Mouse (Mus musculus): ENCODE results near the gene Esx1. TPM values are rescaled to one million over a fixed set of nuclear protein-coding genes. Genes with fewer than 3 reads are reported as not detected.
A peak's percentile ranks its signal among the peaks of the same experiment; 100 is the strongest.

The Esx1 gene
- total RNA-seq (2021) = not detected

GRCm38 (mm10) chrX:137121718-137122117, at the start of gene Esx1:
Gene Esx1 (minus strand): TSS chrX:137122083.
- intact Hi-C loops (cut with DNase I) = no loop called here
- DNase-seq (ENCODE audit: low spot score in 2 of 2) = no peak

DNA sequence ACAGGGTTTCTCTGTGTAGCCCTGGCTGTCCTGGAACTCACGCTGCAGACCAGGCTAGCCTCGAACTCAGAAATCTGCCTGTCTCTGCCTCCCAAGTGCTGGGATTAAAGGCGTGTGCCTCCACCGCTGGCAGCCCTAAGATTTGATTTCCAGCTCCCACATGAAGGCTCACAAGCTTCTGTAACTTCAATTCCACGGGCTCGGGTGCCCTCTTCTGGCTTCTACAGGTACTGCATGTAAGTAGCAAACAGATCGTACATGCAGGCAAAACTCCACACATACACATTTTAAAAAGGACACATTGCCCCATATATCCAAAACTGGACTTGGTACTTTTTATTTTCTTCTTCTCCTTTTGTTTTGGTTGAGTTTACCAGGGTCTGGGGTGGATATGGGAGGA, 48.1 kb upstream of the Esx1 start:
- intact Hi-C loops (cut with DNase I) = no loop called here
- DNase-seq (ENCODE audit: low spot score in 2 of 2) = no peak

GRCm38 (mm10) chrX:137167658-137168057, 45.8 kb upstream of the Esx1 start:
- intact Hi-C loops (cut with DNase I) = no loop called here
- no peak for DNase-seq (ENCODE audit: low spot score in 2 of 2)

GRCm38 (mm10) chrX:137165621-137166020, 43.7 kb upstream of the Esx1 start:
- intact Hi-C loops (cut with DNase I) = no loop called here
- DNase-seq (ENCODE audit: low spot score in 2 of 2) = no peak

DNA sequence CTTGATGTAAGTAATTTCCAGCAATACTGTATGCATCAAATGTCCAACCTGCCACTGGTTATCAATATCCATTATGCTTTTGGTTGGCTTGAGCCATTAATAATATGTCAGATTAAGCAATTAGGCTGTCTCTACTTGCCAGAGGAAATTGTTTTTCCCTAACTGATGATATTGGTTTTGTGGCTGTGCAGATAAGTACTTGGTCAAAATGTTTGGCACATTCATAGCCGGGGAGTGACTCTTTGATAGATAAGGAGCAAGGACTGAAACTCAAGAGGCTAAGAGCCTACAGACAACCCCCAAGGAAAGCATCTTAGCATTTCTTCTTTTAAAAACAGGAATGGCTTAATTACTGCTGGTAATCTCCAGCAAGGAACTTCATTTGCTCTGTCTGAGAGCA, 40.8 kb upstream of the Esx1 start:
- intact Hi-C loops (cut with DNase I) = no loop called here

DNA sequence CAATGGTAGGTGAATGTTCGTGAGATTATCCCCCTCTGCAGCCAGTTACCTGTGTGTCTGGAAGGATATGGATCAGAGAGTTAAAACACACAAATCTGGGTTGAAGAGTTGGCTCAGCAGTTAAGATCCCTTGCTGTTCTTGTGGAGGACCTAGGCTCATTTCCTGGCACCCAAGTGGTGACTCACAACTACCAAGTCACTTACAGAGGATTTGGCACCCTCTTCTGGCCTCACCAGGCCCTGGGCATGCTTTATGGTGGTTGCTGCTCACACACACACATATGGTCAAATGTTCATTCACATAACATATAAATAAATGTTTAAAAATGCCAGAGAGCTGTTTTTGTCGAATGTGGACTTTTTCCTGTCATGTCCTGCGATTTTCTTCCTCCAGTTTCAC, 39.1 kb upstream of the Esx1 start:
- intact Hi-C loops (cut with DNase I) = no loop called here
- no peak for DNase-seq (ENCODE audit: low spot score in 2 of 2)

More for the DNA sequence above, 40.8 kb upstream of the Esx1 start:
- no peak for DNase-seq (ENCODE audit: low spot score in 2 of 2)

- intact Hi-C loops (cut with DNase I) = no loop called here
- no peak for DNase-seq (ENCODE audit: low spot score in 2 of 2)
Observed at GRCm38 (mm10) chrX:137149050-137149449, 27.2 kb upstream of the Esx1 start.

- intact Hi-C loops (cut with DNase I) = no loop called here
- DNase-seq (ENCODE audit: low spot score in 2 of 2) = no peak
Observed at GRCm38 (mm10) chrX:137144674-137145073, 22.8 kb upstream of the Esx1 start.

DNA sequence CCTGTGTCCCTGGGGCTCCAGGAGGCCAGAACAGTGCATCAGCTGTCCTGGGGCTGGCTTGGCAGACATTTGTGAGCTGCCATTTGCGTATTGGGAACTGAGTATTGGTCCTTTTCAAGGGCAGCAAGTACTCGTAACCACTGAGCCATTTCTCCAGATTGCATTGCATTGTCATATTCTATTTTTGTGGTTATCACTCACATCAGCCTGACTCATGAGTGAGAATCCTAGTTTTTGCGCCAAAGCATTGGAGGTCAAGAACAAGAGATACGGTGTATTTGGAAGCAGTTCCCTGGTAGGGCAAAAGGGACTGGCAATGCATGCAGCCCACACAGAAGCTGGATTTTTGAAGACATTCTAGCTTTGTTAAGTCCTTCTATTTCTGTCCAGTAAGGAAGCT, 21.8 kb upstream of the Esx1 start:
- DNase-seq (ENCODE audit: low spot score in 2 of 2) = no peak
- intact Hi-C loops (cut with DNase I) = no loop called here

DNA sequence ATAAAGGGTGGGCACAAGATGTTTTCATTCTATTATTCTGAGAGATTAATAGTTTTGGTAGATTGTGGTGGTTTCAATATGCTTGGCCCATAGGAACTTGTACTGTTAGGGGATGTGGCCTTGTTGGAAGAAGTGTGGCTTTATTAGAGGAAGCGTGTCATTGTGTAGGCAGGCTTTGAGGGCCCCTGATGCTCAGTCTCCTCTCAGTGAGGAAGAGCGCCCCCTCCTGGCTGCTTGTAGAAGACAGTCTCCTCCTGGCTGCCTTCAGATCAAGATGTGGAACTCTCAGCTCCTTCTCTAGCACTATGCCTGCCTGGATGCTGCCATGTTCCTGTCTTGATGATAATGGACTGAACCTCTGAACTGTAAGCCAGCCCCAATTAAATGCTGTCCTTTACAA, 20.7 kb upstream of the Esx1 start:
- intact Hi-C loops (cut with DNase I) = no loop called here
- DNase-seq (ENCODE audit: low spot score in 2 of 2) = no peak

- peak in 1 of 2 experiments; percentile 44 for DNase-seq (ENCODE audit: low spot score in 2 of 2)
- intact Hi-C loops (cut with DNase I) = no loop called here
Observed at GRCm38 (mm10) chrX:137141669-137142068, 19.8 kb upstream of the Esx1 start.

GRCm38 (mm10) chrX:137127542-137127941, 5.7 kb upstream of the Esx1 start:
- no peak for DNase-seq (ENCODE audit: low spot score in 2 of 2)
- intact Hi-C loops (cut with DNase I) = no loop called here

DNA sequence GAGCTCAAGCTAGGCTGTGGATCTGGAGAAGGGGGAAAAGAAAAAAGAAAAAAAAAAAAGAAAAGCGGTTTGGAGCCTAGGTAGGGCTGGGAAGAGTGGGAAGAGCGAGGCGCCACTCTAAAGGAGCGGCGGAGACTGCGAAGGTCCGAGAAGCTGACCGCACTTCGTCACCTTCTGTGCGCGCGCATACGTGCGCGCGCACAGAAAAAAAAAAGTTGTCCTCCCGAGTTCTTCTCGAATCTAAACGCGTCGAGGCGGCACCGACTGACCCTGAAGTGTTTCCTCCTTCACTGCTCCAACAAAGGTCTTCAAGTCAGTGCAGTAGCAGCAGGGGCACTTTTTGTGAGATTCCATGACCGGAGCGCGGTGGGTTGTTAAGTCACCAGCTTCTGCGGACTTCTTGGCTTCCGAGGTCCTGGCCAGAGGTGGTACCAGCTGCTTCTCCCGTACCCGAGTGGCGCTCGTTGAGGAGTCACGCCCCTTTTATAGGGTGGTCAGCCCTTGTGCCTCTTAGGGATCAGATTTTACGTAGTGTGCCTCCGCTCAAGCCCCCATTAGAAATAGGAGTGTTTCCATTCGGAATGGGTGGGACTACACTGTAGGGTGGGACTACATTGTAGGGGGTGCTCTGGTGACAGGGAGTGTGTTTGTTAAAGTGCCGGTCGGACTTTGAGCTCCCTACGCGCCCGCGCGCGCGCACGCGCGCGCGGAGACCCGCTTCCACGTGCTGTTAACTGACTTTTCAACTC, 2.0 kb downstream of the Esx1 start:
- intact Hi-C loops (cut with DNase I) = no loop called here
- DNase-seq (ENCODE audit: low spot score in 2 of 2) = no peak

DNA sequence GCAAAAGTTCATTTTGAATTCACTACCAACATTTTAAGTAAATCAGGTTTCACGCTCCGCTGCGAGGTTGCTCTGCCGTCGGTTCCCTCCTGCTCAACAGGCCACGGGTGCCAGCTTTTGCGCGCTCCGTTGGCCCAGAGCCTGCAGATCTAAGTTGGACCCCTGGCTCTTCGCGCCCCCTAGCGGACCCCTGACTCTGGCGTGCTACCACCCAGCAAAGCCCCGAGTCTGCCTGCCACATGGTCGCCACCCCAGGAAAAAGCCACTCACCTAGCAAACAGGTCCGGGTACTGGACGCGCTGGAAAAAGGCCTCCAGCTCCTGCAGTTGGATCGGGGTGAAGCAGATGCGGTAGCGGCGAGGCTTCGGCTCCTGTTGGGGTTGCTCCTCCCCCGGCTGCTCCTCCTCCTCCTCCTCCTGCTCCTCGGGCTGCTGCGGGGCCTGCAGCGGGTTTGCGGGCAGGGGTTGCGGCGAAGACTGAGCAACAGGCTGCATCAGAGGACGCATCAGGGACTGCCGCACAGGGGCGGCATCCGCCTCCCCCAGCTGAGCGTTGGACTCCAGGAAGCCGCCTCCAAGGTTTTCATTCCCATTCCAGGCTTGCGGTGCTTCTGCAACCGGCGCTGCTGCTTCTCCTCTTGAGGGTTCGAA, 3.7 kb downstream of the Esx1 start:
- DNase-seq (ENCODE audit: low spot score in 2 of 2) = peak in 1 of 2 experiments; percentile 9
- intact Hi-C loops (cut with DNase I) = no loop called here

DNA sequence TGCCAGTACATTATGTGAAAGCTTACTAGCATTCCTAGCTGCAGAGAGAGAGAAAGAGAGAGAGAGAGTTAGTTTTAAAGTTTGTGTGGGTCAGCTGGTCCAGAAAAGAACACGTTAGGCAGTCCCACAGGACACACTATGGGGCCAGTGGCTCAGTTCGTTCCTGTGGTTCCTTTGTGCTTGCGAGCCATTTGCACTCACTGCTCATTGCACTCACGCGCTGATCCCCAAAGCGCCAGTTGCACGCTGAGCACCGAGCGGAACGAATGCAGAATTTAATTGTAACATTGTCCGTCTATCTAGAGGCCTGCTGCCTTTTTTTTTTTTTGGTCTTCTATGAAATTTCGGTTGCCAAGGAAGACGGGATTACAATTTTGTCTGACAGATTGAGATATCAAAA, 15.4 kb downstream of the Esx1 start:
- intact Hi-C loops (cut with DNase I) = no loop called here
- DNase-seq (ENCODE audit: low spot score in 2 of 2) = no peak

DNA sequence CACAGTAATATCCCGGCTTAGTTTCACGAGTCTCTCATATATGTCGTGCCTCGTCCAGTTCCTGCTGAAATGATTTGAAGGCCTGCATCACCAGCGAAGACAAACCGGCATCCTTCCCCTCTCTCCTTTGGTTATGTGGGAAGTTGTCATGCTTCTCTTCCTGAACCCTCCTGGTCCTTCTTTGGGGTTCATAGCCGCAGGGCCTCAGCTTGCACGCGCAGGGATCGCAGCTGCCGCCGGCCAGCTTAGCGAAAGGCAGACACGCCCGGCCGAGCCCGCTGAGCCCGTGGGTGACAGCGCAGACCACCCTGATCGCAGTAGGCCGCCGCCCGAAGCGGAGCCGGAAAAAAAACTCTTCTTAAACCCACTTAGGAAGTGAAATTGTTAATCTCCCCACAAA, 17.4 kb downstream of the Esx1 start:
- intact Hi-C loops (cut with DNase I) = no loop called here
- no peak for DNase-seq (ENCODE audit: low spot score in 2 of 2)

Other genes with a start within 250 kb of the Esx1 start
- not detected for gene H2bfm, start 194.8 kb downstream of the Esx1 start, total RNA-seq (2021)
- 10 to 100 TPM in 1 of 2 experiments, 1 to 10 TPM in 1; 7.2 to 23.5 TPM for gene Tmsb15b2, start 146.6 kb downstream of the Esx1 start, total RNA-seq (2021)
- 1 to 10 TPM; 2.2 to 4.6 TPM for gene Tmsb15l, start 145.2 kb downstream of the Esx1 start, total RNA-seq (2021)
- 1 to 10 TPM; 1.5 to 4.5 TPM for gene Tmsb15b1, start 145.2 kb downstream of the Esx1 start, total RNA-seq (2021)
- gene Zcchc18, start 128.9 kb downstream of the Esx1 start, total RNA-seq (2021) = 100 to 1,000 TPM; 248 to 256 TPM
- 10 to 100 TPM; 21.7 to 33.0 TPM for gene Slc25a53, start 83.8 kb downstream of the Esx1 start, total RNA-seq (2021)
- gene Fam199x, start 72.5 kb downstream of the Esx1 start, total RNA-seq (2021) = 1 to 10 TPM; 8.3 to 9.7 TPM

Data from left cerebral cortex, postnatal 36 days (tissue).